11 mouse cellular contexts compared by ENCODE assay signal in genomic region chr1:36131766-36132165, GRCm38 (mm10).
DNase-seq lines count a peak whose midpoint lies in the region; ATAC-seq lines count a peak whose summit lies in the region.
"Had no signal": no experiment of that assay in that cellular context is flagged by ENCODE, and none has a peak within 500 bp of the region (broad histone marks: within the 10 kb centered on the region; RNA-seq: fewer than 3 reads in every experiment).

No protein-coding gene starts in this region.

- DNase-seq in heart, embryonic 10.5 days (ENCODE audit: low spot score) = no peak
- no peak for DNase-seq in heart, adult 18-20 months
- peak; percentile 40 for DNase-seq in spleen, adult 12 weeks (ENCODE audit: low spot score)
- no peak for DNase-seq in spleen, adult 18-20 months
- DNase-seq in gastrocnemius, postnatal 14 days = no peak
- DNase-seq: cerebellum, postnatal 25 days had no signal

- no peak overlapping the region for H3K4me3 ChIP-seq in heart, embryonic 10.5 days
- H3K4me3 ChIP-seq in macrophage (ENCODE audit: inconsistent target) = no peak overlapping the region
- H3K4me3 ChIP-seq: limb, embryonic 15.5 days; neural tube, embryonic 15.5 days had no signal

- no peaks in the 10 kb centered on the region for H3K36me3 ChIP-seq in heart, embryonic 10.5 days
- no peaks in the 10 kb centered on the region for H3K36me3 ChIP-seq in macrophage (ENCODE audit: inconsistent target)
- H3K36me3 ChIP-seq: limb, embryonic 15.5 days; neural tube, embryonic 15.5 days had no signal

- no peaks in the 10 kb centered on the region for H3K9me3 ChIP-seq in heart, embryonic 10.5 days
- H3K9me3 ChIP-seq: limb, embryonic 15.5 days; neural tube, embryonic 15.5 days had no signal

- H3K27ac ChIP-seq in heart, embryonic 10.5 days = peak overlapping the region; percentile 42; the same call in 1 of the 2 replicates
- H3K27ac ChIP-seq in macrophage = peak overlapping the region; percentile 97
- H3K27ac ChIP-seq: limb, embryonic 15.5 days; neural tube, embryonic 15.5 days had no signal

- H3K4me1 ChIP-seq in heart, embryonic 10.5 days = peaks cover 27% of the 10 kb centered on the region

- no peaks in the 10 kb centered on the region for H3K27me3 ChIP-seq in heart, embryonic 10.5 days (ENCODE audit: insufficient read depth, poor library complexity, severe bottlenecking)
- H3K27me3 ChIP-seq: limb, embryonic 15.5 days; neural tube, embryonic 15.5 days had no signal

- ATAC-seq in erythroid progenitor cell, adult 5-6 weeks (replicated peaks; ENCODE audit: low FRiP score, poor library complexity, severe bottlenecking) = peak; percentile 69
- no peak for ATAC-seq in activated CD4-positive, CD25-positive, alpha-beta regulatory T cell, adult 4 months

- intact Hi-C loops in gastrocnemius, postnatal 14 days (cut with DNase I; ENCODE audit: low total_unique reads) = loop anchor here (10.0 kb wide), 1 partner anchor 57 kb away; no protein-coding TSS in a partner anchor

- no peaks in the 10 kb centered on the region for H3K79me2 ChIP-seq in macrophage (ENCODE audit: inconsistent target)

- WGBS in heart, embryonic 10.5 days = 57% methylated on average over 8 of the region's 8 CpGs
- WGBS in macrophage (ENCODE audit: missing documents) = 92% methylated on average over 8 of the region's 8 CpGs
